Comparison of ENCODE assay signal across 8 mouse cellular contexts in genomic region chr9:24503067-24503857, GRCm38 (mm10). TPM values are rescaled to one million over a fixed set of nuclear protein-coding genes. Genes with fewer than 3 reads are reported as not detected.
DNase-seq lines count a peak whose midpoint lies in the region; ATAC-seq lines count a peak whose summit lies in the region.

Dpy19l1 (minus strand) TSS chr9:24503140.

- no peaks in the 10 kb centered on the region for H3K9me3 ChIP-seq in intestine, embryonic 16.5 days (ENCODE audit: control insufficient read depth, low read length)

- peak; percentile 99 for ATAC-seq in intestine, embryonic 16.5 days

- peak within 1 kb of the TSS; percentile 78 for H3K4me3 ChIP-seq in intestine, embryonic 16.5 days (ENCODE audit: low read length)

- H3K27ac ChIP-seq in intestine, embryonic 16.5 days (ENCODE audit: low read length), result peak within 1 kb of the TSS; percentile 89

- no peaks in the 10 kb centered on the region for H3K36me3 ChIP-seq in intestine, embryonic 16.5 days (ENCODE audit: control insufficient read depth, insufficient read depth, low read length)

- peaks cover 7% of the 10 kb centered on the region for H3K4me1 ChIP-seq in intestine, embryonic 16.5 days (ENCODE audit: control insufficient read depth, insufficient read depth, low read length)

- H3K27me3 ChIP-seq in intestine, embryonic 16.5 days (replicated peaks; ENCODE audit: control insufficient read depth, insufficient read depth, low read length), result no peaks in the 10 kb centered on the region

- DNase-seq in adrenal gland, postnatal 10 days, result peak; percentile 98
- peak; percentile 93 for DNase-seq in embryo, embryonic 9.5 days (ENCODE audit: extremely low spot score)
- DNase-seq in gastrocnemius, postnatal 4 days (ENCODE audit: low spot score in 2 of 2), result peak; percentile 88 to 94
- DNase-seq in left cerebral cortex, postnatal 25 days (ENCODE audit: low spot score in 2 of 2), result peak; percentile 93 to 94
- DNase-seq in mesoderm, embryonic 11.5 days (ENCODE audit: low read depth, low spot score), result peak; percentile 94
- peak; percentile 94 for DNase-seq in right cerebral cortex, postnatal 25 days
- DNase-seq in urinary bladder, postnatal 36 days (ENCODE audit: low spot score in 2 of 2), result peak; percentile 90 to 94

- peak within 1 kb of the TSS; percentile 66 for H3K4me2 ChIP-seq in intestine, embryonic 16.5 days (ENCODE audit: low read depth, low read length)

- intact Hi-C loops in left cerebral cortex, postnatal 25 days (cut with DNase I), result loop anchor here (5.0 to 10.0 kb wide), 5 partner anchors 221 to 1038 kb away; no protein-coding TSS in a partner anchor

- H3K9ac ChIP-seq in intestine, embryonic 16.5 days (ENCODE audit: low read depth, low read length), result peak within 1 kb of the TSS; percentile 82

- WGBS in intestine, embryonic 16.5 days, result under 1% methylated on average over 99 of the region's 99 CpGs

RNA-seq across cellular contexts. Expression of gene Dpy19l1, which starts in this region (rescaled TPM):
- 10 to 100 TPM; 31.8 to 40.8 TPM for total RNA-seq in adrenal gland, postnatal 10 days (2021)
- 10 to 100 TPM; 27.1 to 27.4 TPM for total RNA-seq in gastrocnemius, postnatal 4 days (2021)
- 3.7 and 4.3 TPM in 2 replicates for polyA plus RNA-seq in intestine, embryonic 16.5 days (2015; fragmentation: Nextera tagmentation; extraction: Ambion mirVana)
- 10 to 100 TPM; 73.9 to 75.0 TPM for total RNA-seq in left cerebral cortex, postnatal 25 days (2021)

Comparison
In these comparisons a context has a peak if more than half of its experiments do, and no peak if none do; other contexts are left out.
1. Peak in every context shown above with its lines: DNase-seq, ATAC-seq, H3K4me3 ChIP-seq and H3K27ac ChIP-seq.